26 mouse cellular contexts compared by ENCODE assay signal in the genomic region with DNA sequence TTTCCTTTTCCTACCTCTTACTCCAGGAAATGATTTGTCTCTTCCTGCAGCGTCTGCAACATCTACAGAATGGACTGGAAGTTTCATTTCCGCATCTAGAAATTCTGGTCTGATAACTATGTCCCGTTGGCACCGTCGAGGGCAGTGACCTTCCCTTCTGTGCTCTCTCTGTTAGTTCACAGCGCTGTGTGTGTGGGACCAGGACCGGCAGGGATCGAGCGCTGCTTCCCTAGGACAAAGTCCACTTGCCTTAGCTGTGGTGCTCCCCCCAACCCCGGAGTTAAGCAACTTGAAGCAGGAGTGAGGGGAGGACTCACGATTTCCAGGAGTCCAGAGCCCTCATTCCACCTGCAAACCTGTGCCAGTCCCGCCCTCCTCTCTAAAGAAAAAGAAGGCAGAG. TPM values are rescaled to one million over a fixed set of nuclear protein-coding genes. Genes with fewer than 3 reads are reported as not detected.
"Had no signal": no experiment of that assay in that cellular context is flagged by ENCODE, and none has a peak within 500 bp of the region (broad histone marks: within the 10 kb centered on the region; RNA-seq: fewer than 3 reads in every experiment).

No protein-coding gene starts in this region.

- H3K4me2 ChIP-seq: lung, embryonic 15.5 days; midbrain, embryonic 13.5 days; neural tube, embryonic 13.5 days; neural tube, embryonic 15.5 days had no signal

- H3K9ac ChIP-seq: lung, embryonic 15.5 days; midbrain, embryonic 13.5 days; neural tube, embryonic 13.5 days; neural tube, embryonic 15.5 days had no signal

- H3K36me3 ChIP-seq: lung, embryonic 15.5 days; midbrain, embryonic 10.5 days; midbrain, embryonic 13.5 days; neural tube, embryonic 13.5 days; neural tube, embryonic 15.5 days had no signal

- H3K9me3 ChIP-seq: lung, embryonic 15.5 days; midbrain, embryonic 10.5 days; midbrain, embryonic 13.5 days; neural tube, embryonic 15.5 days had no signal

- H3K4me3 ChIP-seq: lung, embryonic 15.5 days; megakaryocyte, embryonic 14.5 days; midbrain, embryonic 10.5 days; midbrain, embryonic 13.5 days; myocyte; neural tube, embryonic 13.5 days; neural tube, embryonic 15.5 days had no signal

- H3K4me1 ChIP-seq: lung, embryonic 15.5 days; megakaryocyte, embryonic 14.5 days; midbrain, embryonic 10.5 days; midbrain, embryonic 13.5 days; neural tube, embryonic 13.5 days; neural tube, embryonic 15.5 days had no signal

- ATAC-seq: lung, postnatal 0 days; midbrain, embryonic 13.5 days; midbrain, embryonic 16.5 days had no signal

- H3K27ac ChIP-seq: lung, embryonic 15.5 days; macrophage; midbrain, embryonic 10.5 days; midbrain, embryonic 13.5 days; neural tube, embryonic 13.5 days; neural tube, embryonic 15.5 days had no signal

- DNase-seq: lung, adult 2 months; lung, postnatal 14 days; lung, postnatal 36 days; retina, postnatal 1 day; right cerebral cortex, adult 18-20 months; right cerebral cortex, postnatal 25 days; right cerebral cortex, postnatal 4 days; spleen, adult 18-20 months; thymus, adult 18-20 months; thymus, postnatal 14 days; thymus, postnatal 36 days had no signal

RNA-seq across cellular contexts. Expression of gene Hoxb13, which starts 29.3 kb away (rescaled TPM):
- polyA plus RNA-seq: liver, embryonic 16.5 days; lung, adult 2 months; lung, embryonic 15.5 days; lung, postnatal 0 days; macrophage; midbrain, embryonic 10.5 days; midbrain, embryonic 13.5 days; midbrain, embryonic 16.5 days; neural tube, embryonic 13.5 days; stomach, embryonic 14.5 days; stomach, embryonic 16.5 days had no signal

RNA-seq across cellular contexts. Expression of gene Ttll6, which starts 31.2 kb away (rescaled TPM):
- polyA plus RNA-seq: liver, embryonic 16.5 days; macrophage; midbrain, embryonic 10.5 days; myocyte; neural tube, embryonic 11.5 days; neural tube, embryonic 13.5 days; small intestine, adult 2 months had no signal

RNA-seq across cellular contexts. Expression of gene Calcoco2, which starts 53.0 kb away (rescaled TPM):
- polyA plus RNA-seq: liver, embryonic 16.5 days; macrophage; midbrain, embryonic 10.5 days; midbrain, embryonic 13.5 days; midbrain, embryonic 16.5 days; myocyte; neural tube, embryonic 11.5 days; neural tube, embryonic 13.5 days; neural tube, embryonic 15.5 days; small intestine, adult 2 months; stomach, embryonic 14.5 days had no signal
